ENCODE assay signal across 8 mouse cellular contexts in genomic region chr13:73936938-73937320, GRCm38 (mm10). TPM values are rescaled to one million over a fixed set of nuclear protein-coding genes. Genes with fewer than 3 reads are reported as not detected.
DNase-seq lines count a peak whose midpoint lies in the region; ATAC-seq and TF ChIP-seq lines count a peak whose summit lies in the region.

No protein-coding gene starts in this region.

- peak; percentile 50; the same call in 1 of the 2 replicates for ATAC-seq in lung, embryonic 14.5 days (ENCODE audit: insufficient read depth)
- ATAC-seq in hindbrain, postnatal 0 days = no peak

- peaks cover 51% of the 10 kb centered on the region for H3K36me3 ChIP-seq in lung, embryonic 14.5 days (ENCODE audit: insufficient read depth)
- H3K36me3 ChIP-seq in hindbrain, postnatal 0 days (ENCODE audit: insufficient read depth, low read length) = peaks cover 7% of the 10 kb centered on the region
- H3K36me3 ChIP-seq in myocyte (ENCODE audit: control insufficient read depth, insufficient read depth) = peaks cover 5% of the 10 kb centered on the region

- peak; percentile 11 for DNase-seq in lung, embryonic 14.5 days
- DNase-seq in lung, postnatal 14 days = no peak
- DNase-seq in embryo, embryonic 10.5 days (ENCODE audit: low spot score) = peak; percentile 42
- DNase-seq in hindbrain, postnatal 0 days (ENCODE audit: low spot score) = no peak
- no peak for DNase-seq in adrenal gland, postnatal 14 days
- no peak for DNase-seq in thymus, postnatal 25 days
- DNase-seq in frontal cortex, adult 2 months (ENCODE audit: extremely low spot score in 1 of 2, low spot score in 1 of 2) = no peak

- H3ac ChIP-seq in myocyte (ENCODE audit: control insufficient read depth, insufficient read length) = peak overlapping the region; percentile 5

- peak overlapping the region; percentile 80 for H3K4me3 ChIP-seq in lung, embryonic 14.5 days (ENCODE audit: low read depth, low read length)
- peak overlapping the region; percentile 83 for H3K4me3 ChIP-seq in hindbrain, postnatal 0 days (ENCODE audit: low read length)
- peak overlapping the region; percentile 89 for H3K4me3 ChIP-seq in myocyte

- no peak for TF ChIP-seq CTCF in lung, embryonic 14.5 days (IDR thresholded peaks at IDR 0.05; ENCODE audit: low read depth)
- no peak for TF ChIP-seq CTCF in hindbrain, postnatal 0 days (IDR thresholded peaks at IDR 0.05; ENCODE audit: low read depth)

- H3K4me2 ChIP-seq in lung, embryonic 14.5 days = peak overlapping the region; percentile 76
- H3K4me2 ChIP-seq in hindbrain, postnatal 0 days (ENCODE audit: low read depth, low read length) = peak overlapping the region; percentile 71
- H3K4me2 ChIP-seq in myocyte (ENCODE audit: low read depth) = peak overlapping the region; percentile 70

- peaks cover 10% of the 10 kb centered on the region for H3K79me2 ChIP-seq in myocyte (ENCODE audit: control insufficient read depth, insufficient read depth)

- WGBS in lung, embryonic 14.5 days = 10% methylated on average over 5 of the region's 5 CpGs
- 14% methylated on average over 5 of the region's 5 CpGs for WGBS in hindbrain, postnatal 0 days

- no peaks in the 10 kb centered on the region for H3K9me3 ChIP-seq in lung, embryonic 14.5 days (ENCODE audit: low read depth, low read length)
- no peaks in the 10 kb centered on the region for H3K9me3 ChIP-seq in hindbrain, postnatal 0 days (ENCODE audit: low read length)

- no peak for TF ChIP-seq POLR2A in myocyte (IDR thresholded peaks at IDR 0.05; ENCODE audit: insufficient read length, low read depth)

- peak overlapping the region; percentile 82 for H3K9ac ChIP-seq in lung, embryonic 14.5 days
- H3K9ac ChIP-seq in hindbrain, postnatal 0 days (replicated peaks; ENCODE audit: low read length) = peak overlapping the region; percentile 85; the same call in 1 of the 2 replicates

- no peaks in the 10 kb centered on the region for H3K27me3 ChIP-seq in lung, embryonic 14.5 days (ENCODE audit: insufficient read depth, low read length)
- no peaks in the 10 kb centered on the region for H3K27me3 ChIP-seq in hindbrain, postnatal 0 days (ENCODE audit: insufficient read depth, low read length)
- H3K27me3 ChIP-seq in myocyte (ENCODE audit: control insufficient read depth, insufficient read depth, insufficient read length) = no peaks in the 10 kb centered on the region

- H3K27ac ChIP-seq in lung, embryonic 14.5 days (ENCODE audit: low read depth) = 0 out of 2 replicates have a peak overlapping the region, but pooled peaks have one; percentile 91
- no peak overlapping the region for H3K27ac ChIP-seq in hindbrain, postnatal 0 days

- H3K4me1 ChIP-seq in lung, embryonic 14.5 days (ENCODE audit: insufficient read depth) = no peaks in the 10 kb centered on the region
- H3K4me1 ChIP-seq in hindbrain, postnatal 0 days (ENCODE audit: insufficient read depth, low read length) = no peaks in the 10 kb centered on the region

TF ChIP-seq in myocyte, 11 proteins besides CTCF, POLR2A, EP300 and RAD21:
- no peak for TF ChIP-seq TCF12 (IDR thresholded peaks at IDR 0.05; ENCODE audit: insufficient read depth, poor library complexity, severe bottlenecking)
- TF ChIP-seq CEBPB (IDR thresholded peaks at IDR 0.05; ENCODE audit: insufficient read depth, poor library complexity, severe bottlenecking) = no peak
- TF ChIP-seq REST (IDR thresholded peaks at IDR 0.05; ENCODE audit: insufficient read depth, insufficient read length) = no peak
- TF ChIP-seq TCF3 (IDR thresholded peaks at IDR 0.05; ENCODE audit: insufficient read length, low read depth) = no peak
- no peak for TF ChIP-seq MYOD1 (IDR thresholded peaks at IDR 0.05; ENCODE audit: control insufficient read depth in 1 of 3, insufficient read length in 2 of 3, low read depth in 2 of 3)
- TF ChIP-seq MAX (IDR thresholded peaks at IDR 0.05; ENCODE audit: low read depth) = no peak
- no peak for TF ChIP-seq SRF (IDR thresholded peaks at IDR 0.05; ENCODE audit: control insufficient read depth, insufficient read length, low read depth)
- TF ChIP-seq MYOG (IDR thresholded peaks at IDR 0.05; ENCODE audit: control insufficient read depth in 1 of 3, insufficient read depth in 1 of 3, insufficient read length in 2 of 3, low read depth in 2 of 3) = no peak
- TF ChIP-seq USF1 (IDR thresholded peaks at IDR 0.05; ENCODE audit: low read depth) = no peak

RNA-seq across cellular contexts. Expression of gene Trip13, which starts 0.7 kb away (rescaled TPM):
- polyA plus RNA-seq in lung, embryonic 14.5 days (2014; fragmentation: Nextera tagmentation; extraction: Ambion mirVana) = 53.1 and 61.2 TPM in 2 replicates
- 1.9 and 2.6 TPM in 2 replicates for total RNA-seq in hindbrain, postnatal 0 days (2014; rRNA removed)
- 10.5 and 11.8 TPM in 2 replicates for polyA plus RNA-seq in hindbrain, postnatal 0 days (2015; fragmentation: Nextera tagmentation; extraction: Ambion mirVana)
- 3.4 TPM for polyA plus RNA-seq in myocyte (2012; fragmentation: generic; extraction: Trizol)
- total RNA-seq in adrenal gland, postnatal 14 days (2021) = 2.6 and 4.6 TPM in 2 replicates
- polyA plus RNA-seq in frontal cortex, adult 2 months (2012; rRNA removed) = 0.84 and 1.2 TPM in 2 replicates

RNA-seq across cellular contexts. Expression of gene Brd9, which starts 0.7 kb away (rescaled TPM):
- polyA plus RNA-seq in lung, embryonic 14.5 days (2014; fragmentation: Nextera tagmentation; extraction: Ambion mirVana) = 47.9 and 53.2 TPM in 2 replicates
- 68.2 and 71.7 TPM in 2 replicates for total RNA-seq in hindbrain, postnatal 0 days (2014; rRNA removed)
- 72.4 and 73.2 TPM in 2 replicates for polyA plus RNA-seq in hindbrain, postnatal 0 days (2015; fragmentation: Nextera tagmentation; extraction: Ambion mirVana)
- 15.8 TPM for polyA plus RNA-seq in myocyte (2012; fragmentation: generic; extraction: Trizol)
- 28.5 and 31.8 TPM in 2 replicates for total RNA-seq in adrenal gland, postnatal 14 days (2021)
- polyA plus RNA-seq in frontal cortex, adult 2 months (2012; rRNA removed) = 114 and 124 TPM in 2 replicates

RNA-seq across cellular contexts. Expression of gene Zdhhc11, which starts 26.7 kb away (rescaled TPM):
- not detected in 2 replicates for polyA plus RNA-seq in lung, embryonic 14.5 days (2014; fragmentation: Nextera tagmentation; extraction: Ambion mirVana)
- total RNA-seq in hindbrain, postnatal 0 days (2014; rRNA removed) = not detected in 2 replicates
- polyA plus RNA-seq in hindbrain, postnatal 0 days (2015; fragmentation: Nextera tagmentation; extraction: Ambion mirVana) = not detected in 2 replicates
- polyA plus RNA-seq in myocyte (2012; fragmentation: generic; extraction: Trizol) = not detected
- not detected in 2 replicates for total RNA-seq in adrenal gland, postnatal 14 days (2021)
- not detected in 2 replicates for polyA plus RNA-seq in frontal cortex, adult 2 months (2012; rRNA removed)

Comparison
In these comparisons a context has a peak if more than half of its experiments do, and no peak if none do; other contexts are left out.
1. DNase-seq: peak in lung, embryonic 14.5 days (single experiment) and embryo, embryonic 10.5 days (single experiment); none in lung, postnatal 14 days (single experiment), hindbrain, postnatal 0 days (single experiment), adrenal gland, postnatal 14 days (single experiment), thymus, postnatal 25 days (single experiment) and frontal cortex, adult 2 months (0 of 2).
2. Peak in every context shown above with its lines, with median percentiles within 50 percentile points of each other: H3K4me2 ChIP-seq and H3K4me3 ChIP-seq.